ENCODE assay signal across 13 mouse cellular contexts in the genomic region with DNA sequence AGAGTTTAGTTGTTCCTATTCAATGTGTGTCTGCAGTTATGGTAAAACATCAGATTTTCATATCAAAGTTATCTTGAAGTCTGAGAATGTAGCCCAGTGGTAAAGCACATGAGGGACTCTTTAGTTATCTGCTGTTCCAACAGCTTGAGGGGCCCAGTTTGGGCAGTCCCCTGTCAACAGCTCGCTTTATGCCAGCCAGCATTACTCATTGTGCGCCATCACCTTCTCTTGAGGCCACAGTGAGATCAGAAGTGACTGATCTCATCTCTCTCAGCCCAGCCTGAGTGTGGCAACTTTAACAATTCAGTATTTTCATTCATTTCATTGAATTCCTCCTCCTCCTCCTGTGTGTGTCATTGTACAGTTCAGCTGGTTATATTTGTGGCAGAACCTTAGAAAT.
"Had no signal": no experiment of that assay in that cellular context is flagged by ENCODE, and none has a peak within 500 bp of the region (broad histone marks: within the 10 kb centered on the region; RNA-seq: fewer than 3 reads in every experiment).

No protein-coding gene starts in this region.

- H3K9me3 ChIP-seq: limb, embryonic 12.5 days; limb, embryonic 15.5 days; liver, embryonic 12.5 days; liver, embryonic 15.5 days; lung, embryonic 15.5 days; megakaryocyte, embryonic 14.5 days; midbrain, embryonic 10.5 days; midbrain, embryonic 13.5 days; neural tube, embryonic 13.5 days; stomach, embryonic 15.5 days had no signal

- ATAC-seq: liver, embryonic 12.5 days had no signal

- H3K27ac ChIP-seq: limb, embryonic 12.5 days; limb, embryonic 15.5 days; liver, embryonic 12.5 days; liver, embryonic 15.5 days; lung, embryonic 15.5 days; midbrain, embryonic 10.5 days; midbrain, embryonic 13.5 days; neural tube, embryonic 13.5 days; stomach, embryonic 15.5 days had no signal

- H3K27me3 ChIP-seq: limb, embryonic 12.5 days; limb, embryonic 15.5 days; liver, embryonic 12.5 days; liver, embryonic 15.5 days; lung, embryonic 15.5 days; megakaryocyte, embryonic 14.5 days; midbrain, embryonic 13.5 days; neural tube, embryonic 13.5 days; stomach, embryonic 15.5 days had no signal

- H3K36me3 ChIP-seq: liver, embryonic 12.5 days; liver, embryonic 15.5 days; lung, embryonic 15.5 days; midbrain, embryonic 10.5 days; stomach, embryonic 15.5 days had no signal

- H3K4me2 ChIP-seq: limb, embryonic 12.5 days; limb, embryonic 15.5 days; liver, embryonic 12.5 days; liver, embryonic 15.5 days; lung, embryonic 15.5 days; midbrain, embryonic 13.5 days; neural tube, embryonic 13.5 days; stomach, embryonic 15.5 days had no signal

- H3K4me3 ChIP-seq: limb, embryonic 12.5 days; limb, embryonic 15.5 days; liver, embryonic 12.5 days; liver, embryonic 15.5 days; lung, embryonic 15.5 days; midbrain, embryonic 10.5 days; midbrain, embryonic 13.5 days; myocyte; neural tube, embryonic 13.5 days; stomach, embryonic 15.5 days had no signal

- H3K4me1 ChIP-seq: limb, embryonic 12.5 days; limb, embryonic 15.5 days; liver, embryonic 15.5 days; lung, embryonic 15.5 days; neural tube, embryonic 13.5 days; stomach, embryonic 15.5 days had no signal

- DNase-seq: right cerebral cortex, postnatal 25 days; spleen, adult 18-20 months had no signal

- H3K9ac ChIP-seq: limb, embryonic 12.5 days; limb, embryonic 15.5 days; liver, embryonic 12.5 days; liver, embryonic 15.5 days; lung, embryonic 15.5 days; midbrain, embryonic 13.5 days; neural tube, embryonic 13.5 days; stomach, embryonic 15.5 days had no signal
